Mouse (Mus musculus) kidney, embryonic 16.5 days (tissue): Measurements from ENCODE around the gene Simc1. TPM values are rescaled to one million over a fixed set of nuclear protein-coding genes. Genes with fewer than 3 reads are reported as not detected.
A peak's percentile ranks its signal among the peaks of the same experiment; 100 is the strongest.

Source experiments
- ATAC-seq: fragments of 200-750 bp; cut with Nextera tagmentation; 2 replicates; pipeline ENCODE4 v1.8.0; 2017; ENCODE audit warnings: moderate TSS enrichment; ENCODE audit not compliant: low FRiP score, low TSS enrichment
- H3K27ac ChIP-seq: fragments of 300-500 bp; sonication (generic); 2 replicates; pipeline ENCODE4 v1.5.1; 2014; ENCODE audit warnings: low read length
- H3K27me3 ChIP-seq: fragments of 300-500 bp; sonication (generic); 2 replicates; pipeline ENCODE4 v1.6.1; 2014; ENCODE audit warnings: low read length, control low read depth, mixed read lengths; ENCODE audit not compliant: insufficient read depth
- H3K36me3 ChIP-seq: fragments of 300-500 bp; sonication (generic); 2 replicates; pipeline ENCODE4 v1.6.1; 2014; ENCODE audit warnings: low read length, control low read depth, mixed read lengths; ENCODE audit not compliant: insufficient read depth
- H3K4me1 ChIP-seq: fragments of 300-500 bp; sonication (generic); 2 replicates; pipeline ENCODE4 v1.6.1; 2014; ENCODE audit warnings: low read length, control low read depth, mixed read lengths; ENCODE audit not compliant: insufficient read depth
- H3K4me2 ChIP-seq: fragments of 300-500 bp; sonication (generic); replicated peaks from 2 replicates; pipeline ENCODE4 v1.6.1; 2014; ENCODE audit warnings: low read depth, low read length
- H3K4me3 ChIP-seq: fragments of 300-500 bp; sonication (generic); 2 replicates; pipeline ENCODE4 v1.5.1; 2014; ENCODE audit warnings: mild to moderate bottlenecking, low read length
- H3K9ac ChIP-seq: fragments of 300-500 bp; sonication (generic); replicated peaks from 2 replicates; pipeline ENCODE4 v1.6.1; 2014; ENCODE audit warnings: low read length
- H3K9me3 ChIP-seq: fragments of 300-500 bp; sonication (generic); 2 replicates; pipeline ENCODE4 v1.6.1; 2016; ENCODE audit warnings: low read length, control low read depth
- WGBS: fragments of 180-500 bp; shearing (Covaris S2); extraction: QIAGEN DNeasy Blood & Tissue Kit; methylation state at CpG from one replicate; pipeline ENCODE4 v1.1.7; 2014; 5-methylcytosine and 5-hydroxymethylcytosine counted together
- polyA plus RNA-seq: library from polyadenylated mRNA; unstranded; fragments of >200 nt; fragmentation: Nextera tagmentation; extraction: Ambion mirVana; gene quantifications from 2 replicates; pipeline ENCODE4 v1.2.1, GENCODE M21; 2015

Gene Simc1
- polyA plus RNA-seq, 1 experiment from 2014 or later: 11.0 TPM

DNA sequence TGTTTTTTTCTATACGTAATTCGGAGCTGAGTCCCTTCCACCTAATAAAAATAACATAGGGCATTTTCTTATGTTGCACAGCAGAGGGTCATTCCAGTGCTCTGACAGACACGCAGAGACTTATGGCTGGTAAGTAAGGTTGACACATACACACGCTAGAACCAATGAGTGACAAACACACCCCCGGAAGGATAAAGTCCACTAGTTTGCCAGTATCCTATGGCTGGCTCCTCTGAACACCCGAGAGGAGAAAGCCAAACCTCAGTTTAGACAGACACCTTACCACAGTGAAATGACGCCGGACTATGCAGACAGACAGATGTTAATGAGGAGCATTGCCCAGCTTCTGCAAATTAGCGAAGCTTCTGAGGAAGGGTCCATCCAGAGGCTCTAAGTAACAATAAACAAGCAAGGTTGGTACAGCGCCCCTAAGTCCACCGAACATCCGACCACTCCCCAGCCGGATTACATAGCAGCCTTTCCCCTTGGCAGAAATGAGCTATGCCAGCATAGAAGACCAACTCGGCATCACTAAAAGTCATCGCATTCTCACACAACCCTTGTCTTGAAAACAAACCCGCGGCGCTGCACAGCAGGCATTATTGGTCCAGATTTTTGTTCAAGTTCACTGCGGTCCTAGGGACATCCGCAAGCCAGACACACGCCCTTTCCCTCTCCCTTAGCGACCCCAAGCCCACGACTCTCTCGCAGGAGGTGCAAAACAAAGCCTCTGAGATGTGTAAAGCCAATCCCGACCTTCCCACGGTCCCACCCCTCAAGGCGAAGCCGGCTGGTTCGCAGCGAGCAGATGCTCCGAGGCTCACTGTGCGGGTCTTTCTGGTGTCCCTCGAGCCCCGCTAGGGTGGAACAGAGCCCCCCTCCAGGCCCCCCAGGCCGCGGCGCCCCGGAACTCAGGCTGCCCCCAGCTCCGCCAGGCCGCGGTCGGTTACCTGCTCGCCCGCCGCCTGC lies 60.9 kb downstream of the Simc1 start:
- H3K9me3 ChIP-seq: no peaks in the 10 kb centered on the region
- peak; percentile 14; the same call in 1 of the 2 replicates for ATAC-seq
- 9% methylated on average over 45 of the region's 45 CpGs for WGBS
- H3K4me1 ChIP-seq: peaks cover 9% of the 10 kb centered on the region
- peak overlapping the region; percentile 95 for H3K4me3 ChIP-seq
- peaks cover 21% of the 10 kb centered on the region for H3K36me3 ChIP-seq
- peak overlapping the region; percentile 63; the same call in 1 of the 2 replicates for H3K27ac ChIP-seq
- no peaks in the 10 kb centered on the region for H3K27me3 ChIP-seq
- peak overlapping the region; percentile 93 for H3K9ac ChIP-seq
- peak overlapping the region; percentile 89 for H3K4me2 ChIP-seq

GRCm38 (mm10) chr13:54565201-54565581 lies 61.6 kb downstream of the Simc1 start, which contains the start of gene 4833439L19Rik:
TSS of gene 4833439L19Rik (minus strand) at chr13:54565435.
- Histone ChIP-seq H3K36me3 (peaks cover 15% of the 10 kb centered on the region), H3K4me3 (peak within 1 kb of the TSS; percentile 95), H3K4me1 (peaks cover 9% of the 10 kb centered on the region), H3K9me3 (no peaks in the 10 kb centered on the region), H3K9ac (peak within 1 kb of the TSS; percentile 93), H3K27me3 (no peaks in the 10 kb centered on the region), H3K4me2 (peak within 1 kb of the TSS; percentile 89), H3K27ac (peak within 1 kb of the TSS; percentile 81)
- WGBS: 0% methylated on average over 27 of the region's 27 CpGs
- peak; percentile 94 for ATAC-seq

- no peaks in the 10 kb centered on the region for H3K27me3 ChIP-seq
- ATAC-seq: peak; percentile 43
- no peak overlapping the region for H3K9ac ChIP-seq
- H3K36me3 ChIP-seq: peaks cover 9% of the 10 kb centered on the region
- H3K9me3 ChIP-seq: no peaks in the 10 kb centered on the region
- peaks cover 9% of the 10 kb centered on the region for H3K4me1 ChIP-seq
- peak overlapping the region; percentile 81 for H3K27ac ChIP-seq
- peak overlapping the region; percentile 53 for H3K4me2 ChIP-seq
- 30% methylated on average over 8 of the region's 8 CpGs for WGBS
- H3K4me3 ChIP-seq: peak overlapping the region; percentile 95
These were observed 62.2 kb downstream of the Simc1 start for GRCm38 (mm10) chr13:54565594-54566345.

- no peaks in the 10 kb centered on the region for H3K9me3 ChIP-seq
- 42% methylated on average over 5 of the region's 5 CpGs for WGBS
- no peaks in the 10 kb centered on the region; the same call in 1 of the 2 replicates for H3K27me3 ChIP-seq
- no peak overlapping the region for H3K9ac ChIP-seq
- H3K4me2 ChIP-seq: no peak overlapping the region
- peaks cover 9% of the 10 kb centered on the region for H3K4me1 ChIP-seq
- ATAC-seq: no peak
- H3K27ac ChIP-seq: no peak overlapping the region
- H3K4me3 ChIP-seq: no peak overlapping the region
- no peaks in the 10 kb centered on the region for H3K36me3 ChIP-seq
These were observed 64.8 kb downstream of the Simc1 start for GRCm38 (mm10) chr13:54568380-54568779.

DNA sequence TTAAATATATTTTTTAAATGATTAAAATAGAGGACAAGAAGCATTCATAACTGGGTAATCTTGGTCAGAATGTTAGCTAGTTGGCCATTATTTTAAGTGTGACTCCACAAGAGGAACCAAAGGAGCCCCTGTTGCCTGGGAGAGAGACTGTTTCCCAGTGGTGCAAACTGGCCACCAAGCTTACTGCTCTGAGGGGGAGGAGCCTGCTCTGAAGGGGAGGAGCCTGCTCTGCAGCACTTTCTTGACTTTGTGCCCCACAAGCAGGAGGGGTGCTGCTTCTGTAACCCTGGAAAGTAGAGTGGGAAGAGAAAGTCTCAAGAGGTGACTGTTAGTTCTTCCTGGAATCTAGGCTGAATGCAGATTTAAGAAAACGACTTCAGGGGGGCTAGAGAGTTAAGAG lies 65.7 kb downstream of the Simc1 start:
- Histone ChIP-seq H3K9me3 (no peaks in the 10 kb centered on the region), H3K36me3 (no peaks in the 10 kb centered on the region), H3K4me1 (peaks cover 6% of the 10 kb centered on the region), H3K27me3 (no peaks in the 10 kb centered on the region; the same call in 1 of the 2 replicates), H3K27ac (no peak overlapping the region), H3K4me2 (no peak overlapping the region), H3K4me3 (no peak overlapping the region), H3K9ac (no peak overlapping the region)
- no peak for ATAC-seq
- WGBS: 55% methylated on average over 1 of the region's 1 CpGs

DNA sequence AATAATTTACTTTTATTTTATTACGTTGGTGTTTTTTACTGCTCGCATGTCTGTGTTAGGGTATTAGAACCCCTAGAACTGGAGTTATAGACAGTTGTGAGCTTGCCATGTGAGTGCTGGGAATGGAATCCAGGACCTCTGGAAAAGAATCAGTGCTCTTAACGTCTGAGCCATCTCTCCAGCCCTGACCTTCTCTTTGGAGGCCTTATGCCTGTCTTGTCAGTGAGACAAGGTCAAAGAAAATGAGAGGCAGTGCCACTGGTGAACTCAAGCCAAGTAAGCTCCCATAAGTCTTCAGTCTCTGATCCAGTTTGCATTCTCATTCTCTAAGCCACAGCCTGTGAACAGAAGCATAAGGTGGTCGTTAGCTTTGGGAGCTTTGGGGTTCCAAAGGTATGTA lies 67.2 kb downstream of the Simc1 start:
- H3K4me1 ChIP-seq: peaks cover 5% of the 10 kb centered on the region
- no peaks in the 10 kb centered on the region; the same call in 1 of the 2 replicates for H3K27me3 ChIP-seq
- no peaks in the 10 kb centered on the region for H3K9me3 ChIP-seq
- no peak overlapping the region for H3K9ac ChIP-seq
- H3K4me2 ChIP-seq: no peak overlapping the region
- no peaks in the 10 kb centered on the region for H3K36me3 ChIP-seq
- no peak for ATAC-seq
- WGBS: 78% methylated on average over 4 of the region's 4 CpGs
- no peak overlapping the region for H3K27ac ChIP-seq
- H3K4me3 ChIP-seq: no peak overlapping the region

- H3K27me3 ChIP-seq: no peaks in the 10 kb centered on the region; the same call in 1 of the 2 replicates
- H3K4me1 ChIP-seq: peaks cover 10% of the 10 kb centered on the region
- H3K27ac ChIP-seq: no peak overlapping the region
- no peak overlapping the region for H3K9ac ChIP-seq
- H3K36me3 ChIP-seq: no peaks in the 10 kb centered on the region; the same call in 1 of the 2 replicates
- ATAC-seq: no peak
- no peaks in the 10 kb centered on the region for H3K9me3 ChIP-seq
- WGBS: 60% methylated on average over 2 of the region's 2 CpGs
- no peak overlapping the region for H3K4me3 ChIP-seq
- H3K4me2 ChIP-seq: no peak overlapping the region
These were observed 68.1 kb downstream of the Simc1 start for GRCm38 (mm10) chr13:54571637-54572036.

DNA sequence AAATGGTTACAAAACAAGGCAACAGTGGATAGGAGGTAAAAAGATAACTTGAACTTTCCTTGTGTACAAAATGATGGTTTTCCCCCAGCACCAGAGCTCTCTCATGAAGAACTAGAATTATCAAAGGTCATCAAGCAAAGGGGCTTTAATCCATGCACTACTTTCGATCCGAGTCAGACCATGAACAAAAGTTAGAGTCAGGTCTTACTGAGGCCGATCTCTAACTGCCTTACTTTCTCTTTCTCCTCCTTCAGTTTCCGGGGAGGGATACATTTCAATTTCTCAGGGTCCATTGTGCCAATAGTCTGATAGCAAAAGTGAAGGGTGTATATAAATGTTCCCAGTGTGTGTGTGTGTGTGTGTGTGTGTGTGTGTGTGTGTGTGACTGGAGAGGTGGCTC lies 69.0 kb downstream of the Simc1 start:
- WGBS: 83% methylated on average over 4 of the region's 4 CpGs
- Histone ChIP-seq H3K27me3 (no peaks in the 10 kb centered on the region; the same call in 1 of the 2 replicates), H3K36me3 (no peaks in the 10 kb centered on the region; the same call in 1 of the 2 replicates)

DNA sequence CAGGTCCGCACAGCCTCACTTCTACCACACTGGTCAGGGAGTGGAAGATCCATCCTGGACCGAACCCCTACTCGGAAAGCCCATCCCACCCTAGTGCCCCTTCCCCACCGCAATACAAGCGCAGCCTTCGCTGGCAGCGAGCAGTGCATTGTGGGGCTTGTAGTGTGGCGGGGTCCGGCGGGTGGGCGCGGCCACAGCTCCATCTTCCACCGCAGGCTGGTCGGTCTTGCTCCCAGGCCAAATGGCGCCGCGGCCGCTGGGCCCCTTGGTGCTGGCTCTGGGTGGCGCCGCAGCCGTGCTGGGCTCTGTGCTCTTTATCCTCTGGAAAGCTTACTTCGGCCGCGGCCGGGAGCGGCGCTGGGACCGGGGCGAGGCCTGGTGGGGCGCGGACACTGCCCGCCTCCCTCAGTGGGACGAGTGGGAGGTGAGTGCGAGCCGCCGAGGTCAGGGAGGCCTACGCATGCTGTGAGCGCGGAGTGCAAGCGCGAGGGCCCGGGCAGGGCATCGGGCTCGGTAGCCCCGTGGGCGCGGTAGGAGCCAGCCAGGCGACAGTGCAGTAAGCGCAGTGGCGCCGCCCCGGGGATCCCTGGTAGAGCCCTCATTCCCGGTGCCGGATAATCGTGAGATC lies 71.4 kb downstream of the Simc1 start, which contains the start of gene Arl10:
Gene Arl10, plus strand, starts transcription at position 162 of the 628 bp plus-strand sequence.
- peaks cover 16% of the 10 kb centered on the region for H3K36me3 ChIP-seq
- H3K4me3 ChIP-seq: peak within 1 kb of the TSS; percentile 93
- peak within 1 kb of the TSS; percentile 95 for H3K4me2 ChIP-seq
- ATAC-seq: peak; percentile 90
- no peaks in the 10 kb centered on the region for H3K9me3 ChIP-seq
- H3K27ac ChIP-seq: peak within 1 kb of the TSS; percentile 83
- no peaks in the 10 kb centered on the region; the same call in 1 of the 2 replicates for H3K27me3 ChIP-seq
- under 1% methylated on average over 55 of the region's 55 CpGs for WGBS
- peak within 1 kb of the TSS; percentile 96 for H3K9ac ChIP-seq
- H3K4me1 ChIP-seq: peaks cover 10% of the 10 kb centered on the region

More for the DNA sequence above, 69.0 kb downstream of the Simc1 start:
- H3K4me2 ChIP-seq: no peak overlapping the region
- H3K4me1 ChIP-seq: peaks cover 10% of the 10 kb centered on the region
- H3K27ac ChIP-seq: no peak overlapping the region
- no peak overlapping the region for H3K9ac ChIP-seq
- no peaks in the 10 kb centered on the region for H3K9me3 ChIP-seq
- H3K4me3 ChIP-seq: no peak overlapping the region
- no peak for ATAC-seq
